Mouse (Mus musculus): ENCODE measurements around the gene Rbfox1.

- TF ChIP-seq CTCF (IDR thresholded peaks at IDR 0.05; ENCODE audit: low read depth, low read length): no peak
- no peak for TF ChIP-seq GATA1 (IDR thresholded peaks at IDR 0.05; ENCODE audit: borderline replicate concordance, low read length)
- no peak for TF ChIP-seq TAL1 (conservative IDR thresholded peaks at IDR 0.05; ENCODE audit: low read depth, low read length)
Observed at GRCm38 (mm10) chr16:7069599-7069998, 1184.4 kb downstream of the Rbfox1 start.
